Mouse (Mus musculus): ENCODE data around the gene Kit. TPM values are rescaled to one million over a fixed set of nuclear protein-coding genes. Genes with fewer than 3 reads are reported as not detected.

Kit gene
- polyA plus RNA-seq, 2 experiments = 11.0 to 13.4 TPM

DNA sequence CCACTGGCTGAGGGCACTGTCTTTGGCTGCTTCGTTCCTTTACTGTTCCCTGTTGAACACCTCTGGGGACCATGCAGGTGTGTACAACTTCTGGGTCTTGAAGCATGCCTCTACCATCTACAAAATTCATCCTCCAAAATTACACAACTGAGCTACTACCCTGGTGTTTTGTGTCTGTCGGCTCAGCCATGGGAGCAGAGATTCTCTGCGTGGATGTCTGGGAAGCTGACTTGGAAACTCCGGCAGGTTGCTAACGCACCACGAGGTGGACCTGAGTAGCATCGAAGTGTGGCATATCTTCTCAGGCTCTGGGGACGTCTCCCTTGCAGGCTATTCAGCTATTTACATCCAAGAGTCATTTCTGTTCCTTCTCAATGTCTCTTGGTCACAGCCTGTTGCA is 123.8 kb downstream of the Kit start:
- no peaks in the 10 kb centered on the region for H3K27me3 ChIP-seq (ENCODE audit: control insufficient read depth, insufficient read depth, low read length)
- ATAC-seq (ENCODE audit: insufficient read depth) (no peak), DNase-seq (ENCODE audit: low read depth in 3 of 3, low spot score in 3 of 3) (no peak)
- H3K9me3 ChIP-seq (ENCODE audit: control insufficient read depth, low read length) = no peaks in the 10 kb centered on the region
- 69% methylated on average over 8 of the region's 8 CpGs for WGBS (ENCODE audit: insufficient replicate concordance)
- no peak overlapping the region for H3K9ac ChIP-seq (replicated peaks)
- no peaks in the 10 kb centered on the region for H3K36me3 ChIP-seq (replicated peaks; ENCODE audit: control insufficient read depth, insufficient read depth, low read depth)
- TF ChIP-seq CTCF (IDR thresholded peaks at IDR 0.05; ENCODE audit: low read depth) = no peak
- TF ChIP-seq EP300 (IDR thresholded peaks at IDR 0.05; ENCODE audit: low read depth) = no peak
- no peak overlapping the region for H3K27ac ChIP-seq
- no peak overlapping the region for H3K4me2 ChIP-seq (ENCODE audit: low read depth)
- no peaks in the 10 kb centered on the region for H3K4me1 ChIP-seq (replicated peaks; ENCODE audit: control insufficient read depth in 2 of 2, insufficient read depth in 2 of 2, low read length in 1 of 2)
- H3K4me3 ChIP-seq (ENCODE audit: insufficient read depth in 1 of 2, low read depth in 2 of 2, low read length in 2 of 2) = no peak overlapping the region

DNA sequence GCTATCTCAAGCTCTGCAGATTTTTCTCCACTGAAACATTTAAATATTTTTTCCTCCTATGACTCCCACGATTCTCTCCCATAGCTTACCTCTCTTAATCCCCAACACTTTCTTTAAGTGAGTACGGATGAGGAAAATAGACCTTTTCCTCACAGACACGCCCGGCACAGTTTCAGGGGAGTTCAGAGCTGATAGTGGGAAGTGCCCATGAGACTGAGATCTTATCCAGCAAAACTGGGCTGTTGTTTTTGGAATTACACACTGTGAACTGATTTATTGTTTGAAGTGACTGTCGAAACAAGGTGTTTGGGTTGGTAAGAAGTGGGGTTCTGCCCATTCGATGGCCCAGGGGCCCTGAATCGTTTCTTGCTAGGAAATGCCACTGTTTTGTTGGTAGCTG is 124.4 kb downstream of the Kit start:
- H3K27ac ChIP-seq = no peak overlapping the region
- ATAC-seq (ENCODE audit: insufficient read depth) (no peak), DNase-seq (ENCODE audit: low read depth in 3 of 3, low spot score in 3 of 3) (no peak)
- H3K9me3 ChIP-seq (ENCODE audit: control insufficient read depth, low read length) = no peaks in the 10 kb centered on the region
- no peaks in the 10 kb centered on the region for H3K4me1 ChIP-seq (replicated peaks; ENCODE audit: control insufficient read depth in 2 of 2, insufficient read depth in 2 of 2, low read length in 1 of 2)
- no peak overlapping the region for H3K4me3 ChIP-seq (ENCODE audit: insufficient read depth in 1 of 2, low read depth in 2 of 2, low read length in 2 of 2)
- no peaks in the 10 kb centered on the region for H3K36me3 ChIP-seq (replicated peaks; ENCODE audit: control insufficient read depth, insufficient read depth, low read depth)
- no peak overlapping the region for H3K9ac ChIP-seq (replicated peaks)
- TF ChIP-seq EP300 (IDR thresholded peaks at IDR 0.05; ENCODE audit: low read depth) (no peak), CTCF (IDR thresholded peaks at IDR 0.05; ENCODE audit: low read depth) (no peak)
- no peak overlapping the region for H3K4me2 ChIP-seq (ENCODE audit: low read depth)
- H3K27me3 ChIP-seq (ENCODE audit: control insufficient read depth, insufficient read depth, low read length) = no peaks in the 10 kb centered on the region
- WGBS (ENCODE audit: insufficient replicate concordance) = 58% methylated on average over 7 of the region's 7 CpGs

DNA sequence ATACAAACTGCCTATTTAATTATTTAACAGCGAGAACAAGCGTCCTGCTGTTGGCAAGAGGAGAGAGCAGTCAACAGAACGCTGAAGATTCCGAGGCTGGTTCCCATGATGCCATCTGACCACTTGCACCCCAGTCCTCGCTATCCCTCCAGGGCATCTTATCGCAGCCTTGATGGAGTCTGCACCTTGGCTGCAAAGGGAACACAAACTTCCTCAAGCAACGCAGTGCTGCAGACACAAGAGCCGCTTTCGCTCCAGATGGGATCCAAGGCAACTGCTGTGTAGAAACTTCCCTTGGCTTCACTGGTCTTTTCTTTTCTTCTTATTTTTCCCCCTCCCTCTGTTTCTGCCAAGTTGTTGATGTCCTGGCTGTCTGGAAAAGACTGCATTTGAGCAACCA is 124.8 kb downstream of the Kit start:
- H3K27me3 ChIP-seq (ENCODE audit: control insufficient read depth, insufficient read depth, low read length) = no peaks in the 10 kb centered on the region
- no peaks in the 10 kb centered on the region for H3K36me3 ChIP-seq (replicated peaks; ENCODE audit: control insufficient read depth, insufficient read depth, low read depth)
- DNase-seq (ENCODE audit: low read depth in 3 of 3, low spot score in 3 of 3) = no peak
- H3K4me2 ChIP-seq (ENCODE audit: low read depth) = no peak overlapping the region
- no peak overlapping the region for H3K4me3 ChIP-seq (ENCODE audit: insufficient read depth in 1 of 2, low read depth in 2 of 2, low read length in 2 of 2)
- TF ChIP-seq EP300 (IDR thresholded peaks at IDR 0.05; ENCODE audit: low read depth) = no peak
- no peak for TF ChIP-seq CTCF (IDR thresholded peaks at IDR 0.05; ENCODE audit: low read depth)
- ATAC-seq (ENCODE audit: insufficient read depth) = no peak
- no peak overlapping the region for H3K9ac ChIP-seq (replicated peaks)
- 65% methylated on average over 9 of the region's 9 CpGs for WGBS (ENCODE audit: insufficient replicate concordance)
- H3K27ac ChIP-seq = no peak overlapping the region
- H3K4me1 ChIP-seq (replicated peaks; ENCODE audit: control insufficient read depth in 2 of 2, insufficient read depth in 2 of 2, low read length in 1 of 2) = no peaks in the 10 kb centered on the region
- H3K9me3 ChIP-seq (ENCODE audit: control insufficient read depth, low read length) = no peaks in the 10 kb centered on the region

DNA sequence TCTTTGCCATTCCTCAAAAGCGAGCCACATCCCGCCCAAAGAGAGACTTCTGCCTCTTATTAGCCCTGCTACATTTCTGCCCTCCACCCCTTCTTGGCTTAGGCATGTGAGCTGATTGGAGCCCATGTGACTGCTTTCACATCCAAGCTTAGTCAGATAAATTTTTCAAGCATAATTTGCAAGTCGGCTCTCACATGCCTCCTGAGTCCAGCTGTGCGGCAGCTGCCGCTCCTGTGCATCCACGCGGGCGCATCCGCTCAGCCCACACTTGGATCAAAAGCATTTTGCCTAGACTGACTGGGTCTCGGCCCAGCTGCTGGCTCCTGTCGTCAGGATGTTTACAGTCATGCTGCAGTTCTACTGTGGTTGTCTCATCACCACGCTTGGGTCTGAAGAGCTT is 126.9 kb downstream of the Kit start:
- no peak overlapping the region for H3K27ac ChIP-seq
- TF ChIP-seq CTCF (IDR thresholded peaks at IDR 0.05; ENCODE audit: low read depth) (no peak), EP300 (IDR thresholded peaks at IDR 0.05; ENCODE audit: low read depth) (no peak)
- WGBS (ENCODE audit: insufficient replicate concordance) = 79% methylated on average over 12 of the region's 12 CpGs
- DNase-seq (ENCODE audit: low read depth in 3 of 3, low spot score in 3 of 3) (no peak), ATAC-seq (ENCODE audit: insufficient read depth) (no peak)
- no peaks in the 10 kb centered on the region for H3K4me1 ChIP-seq (replicated peaks; ENCODE audit: control insufficient read depth in 2 of 2, insufficient read depth in 2 of 2, low read length in 1 of 2)
- no peaks in the 10 kb centered on the region for H3K9me3 ChIP-seq (ENCODE audit: control insufficient read depth, low read length)
- H3K36me3 ChIP-seq (replicated peaks; ENCODE audit: control insufficient read depth, insufficient read depth, low read depth) = no peaks in the 10 kb centered on the region
- no peak overlapping the region for H3K4me2 ChIP-seq (ENCODE audit: low read depth)
- H3K27me3 ChIP-seq (ENCODE audit: control insufficient read depth, insufficient read depth, low read length) = no peaks in the 10 kb centered on the region
- H3K9ac ChIP-seq (replicated peaks) = no peak overlapping the region
- no peak overlapping the region for H3K4me3 ChIP-seq (ENCODE audit: insufficient read depth in 1 of 2, low read depth in 2 of 2, low read length in 2 of 2)

DNA sequence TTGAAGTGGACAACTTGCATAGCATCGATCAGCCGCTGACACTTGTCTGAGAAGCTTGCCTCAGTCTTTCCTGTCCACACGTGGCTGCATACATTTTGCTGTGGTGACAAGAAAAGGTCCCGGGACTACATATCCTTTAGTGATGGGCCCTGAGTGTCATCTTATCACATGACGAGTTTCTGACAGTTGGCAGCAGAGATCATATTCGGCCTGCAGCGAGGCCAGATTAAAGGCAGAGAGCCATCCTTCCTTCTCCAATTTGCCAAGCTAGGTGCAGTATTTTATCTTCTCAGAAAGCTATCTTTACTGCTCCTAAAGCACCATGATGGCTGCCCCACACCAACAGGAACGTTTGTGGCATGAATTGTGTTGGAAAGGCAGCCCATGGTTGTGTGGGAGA is 127.4 kb downstream of the Kit start:
- H3K9me3 ChIP-seq (ENCODE audit: control insufficient read depth, low read length) = no peaks in the 10 kb centered on the region
- whole genome bisulfite sequencing (ENCODE audit: insufficient replicate concordance) = 53% methylated on average over 8 of the region's 8 CpGs
- DNase-seq (ENCODE audit: low read depth in 3 of 3, low spot score in 3 of 3) (no peak), ATAC-seq (ENCODE audit: insufficient read depth) (no peak)
- no peaks in the 10 kb centered on the region for H3K27me3 ChIP-seq (ENCODE audit: control insufficient read depth, insufficient read depth, low read length)
- H3K9ac ChIP-seq (replicated peaks) = no peak overlapping the region
- H3K4me2 ChIP-seq (ENCODE audit: low read depth) = no peak overlapping the region
- H3K36me3 ChIP-seq (replicated peaks; ENCODE audit: control insufficient read depth, insufficient read depth, low read depth) = no peaks in the 10 kb centered on the region
- no peak overlapping the region for H3K4me3 ChIP-seq (ENCODE audit: insufficient read depth in 1 of 2, low read depth in 2 of 2, low read length in 2 of 2)
- TF ChIP-seq CTCF (IDR thresholded peaks at IDR 0.05; ENCODE audit: low read depth) (no peak), EP300 (IDR thresholded peaks at IDR 0.05; ENCODE audit: low read depth) (no peak)
- H3K27ac ChIP-seq = no peak overlapping the region
- H3K4me1 ChIP-seq (replicated peaks; ENCODE audit: control insufficient read depth in 2 of 2, insufficient read depth in 2 of 2, low read length in 1 of 2) = no peaks in the 10 kb centered on the region

Measured in liver, embryonic 14.5 days (tissue).